Mouse (Mus musculus) embryonic stem cell, embryonic (primary cell): ENCODE measurements at regions not wholly inside any gene's neighbourhood (a gene's known extent, or its start where the extent isn't known, plus 50 kb on each side); places are given as distances from the start of the nearest gene placed in this dataset.
"Not testable (repeated sequence)": the region's sequence is repeated elsewhere in the genome, so short reads cannot be mapped to it uniquely, and the experiment has no call there.

Source experiments
- CTCF ChIA-PET, 4 experiments: fragments of 300-600 bp in 2 of 4; fragments of 350-600 bp in 2 of 4; sonication (Branson Sonifier 250); formaldehyde crosslinking; loops; one replicate each; lab custom pipeline; 2022; ENCODE audit warnings: inconsistent platforms in 2 of 4; lab: Charles Lee
- POLR2A ChIA-PET, 4 experiments: fragments of 300-600 bp in 2 of 4; fragments of 350-600 bp in 2 of 4; sonication (Branson Sonifier 250); formaldehyde crosslinking; loops; one replicate each; lab custom pipeline; 2022; ENCODE audit warnings: antibody characterized with exemption in 4 of 4, inconsistent platforms in 1 of 4; lab: Charles Lee

DNA sequence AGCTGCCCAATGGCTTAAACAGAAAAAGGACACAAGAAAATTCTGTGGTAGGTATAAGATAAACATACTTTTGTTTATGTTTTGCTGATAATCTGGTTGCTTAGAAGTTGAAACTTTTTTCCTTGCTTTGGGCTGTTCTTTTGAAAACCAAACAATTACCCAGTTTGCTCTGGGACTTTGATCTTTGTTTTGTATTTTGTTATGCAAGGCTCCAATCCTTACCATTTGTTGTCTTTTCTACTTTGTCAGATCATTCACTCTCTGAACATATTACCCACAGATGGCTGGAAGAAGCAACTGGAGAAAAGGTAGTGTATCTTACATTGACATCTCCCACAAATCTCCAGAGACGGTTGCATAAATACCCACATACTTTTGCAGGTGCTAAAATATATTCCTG lies 203.1 kb upstream of the Zfp960 start:
- ChIA-PET POLR2A (no interaction called here), CTCF (no interaction called here)

DNA sequence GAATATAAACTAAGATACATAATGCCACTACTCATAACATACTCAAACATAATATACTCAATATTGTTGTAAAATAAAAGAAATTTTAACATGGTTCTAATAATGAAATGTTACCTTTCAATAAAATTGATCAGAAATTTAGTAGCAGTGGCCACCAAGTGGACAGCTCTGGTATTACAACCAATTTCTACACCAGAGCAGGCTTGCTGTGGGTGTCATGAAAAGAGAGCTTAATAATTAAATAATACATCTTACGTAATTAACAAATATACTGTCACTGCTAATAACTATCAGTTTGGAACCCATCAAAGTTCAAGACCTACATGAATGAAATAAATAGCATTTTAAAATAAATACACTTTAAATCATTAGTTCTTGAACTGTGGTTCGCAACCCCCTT lies 163.1 kb upstream of the Zfp960 start:
- CTCF ChIA-PET, result interaction anchor here in 2 of 4 experiments (0.6 to 1.8 kb wide), 5 partner anchors 11 to 440 kb away, joined by 3 read pairs; no protein-coding TSS in a partner anchor
- POLR2A ChIA-PET, result interaction anchor here in 1 of 4 experiments (0.9 kb wide), 1 partner anchor 19 kb away, joined by 3 read pairs; no protein-coding TSS in a partner anchor

DNA sequence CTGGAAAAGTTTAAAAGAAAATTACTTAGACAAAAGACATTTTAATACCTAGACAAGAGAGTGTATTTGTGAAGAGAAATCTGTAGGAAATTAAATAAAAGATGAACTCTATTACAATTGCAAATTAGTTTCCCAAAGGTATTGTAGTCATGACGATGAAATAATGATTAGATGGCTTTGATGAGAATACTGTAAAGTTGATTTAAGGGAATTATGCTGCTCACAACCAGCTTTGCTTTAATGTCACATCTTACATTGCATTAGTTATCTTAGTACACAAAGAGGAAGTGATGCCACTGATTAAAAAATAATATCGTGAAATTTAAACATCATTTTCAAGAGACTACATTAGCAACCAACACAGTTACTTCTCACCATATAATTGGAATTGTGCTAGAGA lies 145.7 kb upstream of the Zfp960 start:
- POLR2A ChIA-PET, result interaction anchor here in 2 of 4 experiments (0.7 to 1.0 kb wide), 2 partner anchors 68 to 1088 kb away, joined by 3 to 5 read pairs; no protein-coding TSS in a partner anchor
- CTCF ChIA-PET, result no interaction called here

DNA sequence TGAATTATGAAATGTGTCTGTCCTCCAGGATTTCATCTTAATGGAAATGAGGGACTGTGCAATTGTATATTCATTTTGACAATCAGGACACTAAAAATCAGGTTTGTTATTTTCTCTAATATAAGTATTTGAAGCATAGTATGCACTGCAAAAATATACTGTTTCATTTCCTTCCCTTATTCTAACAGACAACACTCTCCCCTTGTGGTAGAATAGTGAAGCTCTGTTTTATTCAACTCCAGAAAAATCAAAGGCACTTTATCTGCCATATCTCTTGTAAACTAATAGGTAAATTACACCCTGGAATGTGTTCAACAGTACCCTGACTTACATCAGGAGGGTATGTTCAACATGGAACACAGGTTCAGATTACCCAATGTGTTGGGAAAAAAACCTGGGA lies 137.7 kb upstream of the Zfp960 start:
- ChIA-PET POLR2A (no interaction called here), CTCF (interaction anchor here in 2 of 4 experiments (0.6 kb wide), 2 partner anchors 30 to 1057 kb away, joined by 4 read pairs; no protein-coding TSS in a partner anchor)

DNA sequence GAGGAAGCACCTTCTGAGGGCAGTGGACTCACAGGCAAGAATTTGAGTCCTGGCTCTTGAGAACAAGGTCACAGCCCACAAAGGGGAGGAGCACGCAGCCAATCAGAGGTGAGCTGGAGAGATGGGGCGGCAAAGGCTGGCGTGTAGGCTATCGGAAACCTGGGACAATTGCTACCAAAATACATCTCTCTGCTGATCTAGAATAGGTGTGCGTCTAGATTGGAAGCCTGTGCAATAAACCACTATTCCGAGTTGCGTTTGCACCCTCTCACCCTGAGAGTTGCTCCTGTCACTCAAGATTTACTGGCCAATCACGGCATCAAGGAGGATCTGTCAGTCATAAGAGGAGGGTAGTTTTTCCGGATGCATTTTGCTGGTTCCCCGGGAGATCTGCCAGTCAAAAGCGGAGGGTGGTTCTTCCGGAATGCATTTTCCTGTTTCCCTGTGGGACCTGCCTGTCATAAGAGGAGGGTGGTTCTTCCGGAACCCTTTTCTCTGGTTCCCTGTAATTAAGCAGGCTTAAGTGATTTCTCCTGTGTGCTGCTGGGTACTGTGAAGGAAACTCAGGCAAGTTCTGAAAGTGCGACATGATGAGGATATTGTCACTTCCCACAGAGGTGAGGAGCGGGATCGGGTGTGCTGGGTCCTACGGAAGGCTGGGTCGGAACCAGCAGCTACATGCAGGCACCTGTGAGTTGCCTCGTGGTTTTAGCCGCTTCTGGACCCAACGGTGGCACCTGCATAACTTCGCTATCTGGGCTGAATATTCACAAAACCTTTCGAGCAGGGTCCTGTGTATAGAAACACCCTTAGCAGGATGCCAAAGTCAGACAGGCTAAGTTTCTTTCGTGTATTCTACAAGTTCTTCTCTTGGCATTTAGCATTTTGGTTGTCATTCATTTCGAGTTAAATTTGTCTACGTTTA lies 112.6 kb upstream of the Zfp960 start:
- POLR2A ChIA-PET, result not testable (repeated sequence)

DNA sequence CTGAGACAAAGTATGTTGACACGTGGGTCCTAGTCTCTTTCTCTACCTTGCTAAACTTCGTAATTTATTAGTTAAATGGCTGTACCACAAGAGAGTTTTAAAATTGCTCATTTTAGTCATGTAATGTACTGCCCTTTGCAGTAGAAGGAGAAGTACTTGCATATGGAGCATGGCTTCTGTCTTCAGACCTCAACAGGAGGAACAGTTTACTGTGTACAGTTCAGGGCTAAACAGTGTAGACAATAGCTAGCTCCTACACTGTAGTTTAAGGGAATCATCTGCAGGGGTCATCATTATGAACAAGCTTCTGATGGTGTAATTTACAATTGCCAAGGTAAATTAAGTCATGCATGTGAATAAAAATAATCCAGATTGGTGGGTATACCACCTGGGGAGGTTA lies 111.8 kb upstream of the Zfp960 start:
- POLR2A ChIA-PET, CTCF ChIA-PET: not testable (repeated sequence)

More for the DNA sequence above, 112.6 kb upstream of the Zfp960 start:
- CTCF ChIA-PET, result not testable (repeated sequence)

DNA sequence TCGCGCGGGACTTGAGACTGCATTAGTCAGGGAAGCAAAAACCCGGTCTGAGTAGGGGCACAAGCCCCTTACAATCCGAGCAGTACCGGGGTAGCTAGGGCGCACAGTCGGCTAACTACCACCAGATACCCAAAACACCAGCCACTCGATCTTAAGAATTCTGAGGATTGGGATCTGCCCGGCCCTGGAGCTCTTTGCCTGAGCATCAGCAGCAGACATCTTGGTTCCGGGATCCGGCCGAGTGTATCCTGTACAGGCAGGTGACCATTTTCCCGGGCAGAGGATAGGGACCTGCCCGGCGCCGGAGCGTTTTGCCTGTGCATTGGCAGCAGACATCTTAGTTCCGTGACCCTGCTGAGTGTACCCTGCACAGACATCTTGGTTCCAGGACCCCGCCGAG lies 66.7 kb upstream of the Zfp960 start:
- CTCF ChIA-PET, result not testable (repeated sequence)
- POLR2A ChIA-PET, result interaction anchor here in 3 of 4 experiments (0.6 to 1.8 kb wide), 16 partner anchors 8 to 1293 kb away, joined by 3 to 6 read pairs (median 4); partner anchors contain the start of genes Lnpep (in 1 of the 3) and Zfp960 (in 1 of the 3)

DNA sequence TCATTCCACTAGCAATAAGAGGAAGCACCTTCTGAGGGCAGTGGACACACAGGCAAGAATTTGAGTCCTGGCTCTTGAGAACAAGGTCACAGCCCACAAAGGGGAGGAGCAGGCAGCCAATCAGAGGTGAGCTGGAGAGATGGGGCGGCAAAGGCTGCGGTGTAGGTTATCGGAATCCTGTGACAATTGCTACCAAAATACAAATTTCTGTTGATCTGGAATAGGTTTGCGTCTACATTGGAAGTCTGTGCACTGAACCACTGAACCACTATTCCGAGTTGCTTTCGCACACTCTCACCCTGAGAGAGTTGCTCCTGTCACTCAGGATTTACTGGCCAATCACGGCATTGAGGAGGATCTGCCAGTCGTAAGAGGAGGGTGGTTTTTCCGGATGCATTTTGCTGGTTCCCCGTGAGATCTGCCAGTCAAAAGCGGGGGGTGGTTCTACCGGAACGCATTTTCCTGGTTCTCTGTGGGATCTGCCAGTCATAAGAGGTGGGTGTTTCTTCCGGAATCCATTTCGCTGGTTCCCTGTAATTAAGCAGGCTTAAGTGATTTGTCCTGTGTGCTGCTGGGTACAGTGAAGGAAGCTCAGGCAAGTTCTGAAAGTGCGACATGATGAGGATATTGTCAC lies 59.2 kb upstream of the Zfp960 start:
- POLR2A ChIA-PET, result interaction anchor here in 2 of 4 experiments (0.5 to 1.7 kb wide), 6 partner anchors 8 to 370 kb away, joined by 3 to 6 read pairs (median 4); partner anchors contain the start of genes Riok2 (in 1 of the 2) and Zfp960 (in 1 of the 2)
- CTCF ChIA-PET, result not testable (repeated sequence)

DNA sequence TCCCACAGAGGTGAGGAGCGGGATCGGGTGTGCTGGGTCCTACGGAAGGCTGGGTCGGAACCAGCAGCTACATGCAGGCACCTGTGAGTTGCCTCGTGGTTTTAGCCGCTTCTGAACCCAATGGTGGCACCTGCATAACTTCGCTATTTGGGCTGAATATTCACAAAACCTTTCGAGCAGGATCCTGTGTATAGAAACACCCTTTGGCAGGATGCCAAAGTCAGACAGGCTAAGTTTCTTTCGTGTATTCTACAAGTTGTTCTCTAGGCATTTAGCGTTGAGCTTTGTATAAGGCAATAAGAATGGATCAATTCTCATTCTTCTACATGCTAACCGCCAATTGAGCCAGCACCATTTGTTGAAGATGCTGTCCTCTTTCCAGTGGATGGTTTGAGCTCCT lies 58.6 kb upstream of the Zfp960 start:
- POLR2A ChIA-PET, result interaction anchor here in 2 of 4 experiments (0.7 to 1.7 kb wide), 5 partner anchors 8 to 369 kb away, joined by 3 to 6 read pairs (median 3); partner anchors contain the start of genes Riok2 (in 1 of the 2) and Zfp960 (in 1 of the 2)
- CTCF ChIA-PET, result not testable (repeated sequence)
